Mouse (Mus musculus): ENCODE results near the gene Map3k11.

DNA sequence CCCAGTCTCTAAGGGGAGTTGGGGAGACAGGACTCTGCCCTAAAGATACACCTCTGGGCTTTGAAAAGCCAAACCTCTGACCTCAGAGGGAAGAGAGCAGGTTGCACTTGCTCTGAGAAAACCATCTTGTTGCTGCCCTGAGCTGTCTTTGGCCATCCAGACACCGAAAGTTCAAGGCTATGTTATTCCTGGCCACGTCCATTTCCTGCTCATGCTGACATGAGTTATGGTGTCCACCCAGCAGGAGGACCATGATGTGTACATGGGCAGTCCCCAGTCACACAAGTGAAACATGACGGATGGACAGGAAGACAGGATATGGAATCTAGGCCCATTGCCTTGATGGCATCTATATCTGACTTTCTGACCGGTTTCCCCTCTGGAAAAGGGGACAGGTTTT lies 8.1 kb upstream of the Map3k11 start:
- TF ChIP-seq CEBPB (IDR thresholded peaks at IDR 0.05; ENCODE audit: insufficient read depth, poor library complexity, severe bottlenecking) (no peak), TCF12 (IDR thresholded peaks at IDR 0.05; ENCODE audit: insufficient read depth, poor library complexity, severe bottlenecking) (no peak), POLR2A (IDR thresholded peaks at IDR 0.05; ENCODE audit: insufficient read length, low read depth) (no peak)
